Mouse (Mus musculus): ENCODE data around the gene Olfr99. TPM values are rescaled to one million over a fixed set of nuclear protein-coding genes. Genes with fewer than 3 reads are reported as not detected.

The Olfr99 gene
- total and polyA plus RNA-seq, 3 experiments: not detected

DNA sequence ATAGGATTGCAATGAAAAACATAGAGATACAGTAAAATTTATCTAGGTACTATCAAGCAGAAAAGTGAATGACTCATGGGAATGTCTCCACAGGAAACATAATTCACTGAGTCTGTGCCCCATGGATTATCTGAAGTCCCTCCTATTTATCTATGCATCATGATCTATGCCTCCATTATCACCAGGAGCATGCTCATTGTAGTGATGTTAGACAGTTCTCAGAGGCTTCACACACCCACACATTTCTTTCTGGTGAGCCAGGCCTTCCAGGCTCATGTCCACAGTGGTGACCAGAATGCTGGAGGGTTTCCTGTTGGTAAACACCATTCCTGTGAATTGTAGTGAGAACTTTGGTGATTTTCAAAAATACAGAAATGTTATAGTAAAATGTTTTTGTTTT is 6.7 kb downstream of the Olfr99 start:
- DNase-seq (ENCODE audit: low spot score) (no peak), ATAC-seq (ENCODE audit: extremely low read depth, insufficient number of reproducible peaks, low FRiP score, poor library complexity, severe bottlenecking) (no peak)
- no peak for TF ChIP-seq POLR2AphosphoS5 (IDR thresholded peaks at IDR 0.05; ENCODE audit: insufficient replicate concordance, low read depth, low read length)
- TF ChIP-seq TAL1 (conservative IDR thresholded peaks at IDR 0.05; ENCODE audit: low read depth, low read length): no peak
- TF ChIP-seq GATA1 (IDR thresholded peaks at IDR 0.05; ENCODE audit: borderline replicate concordance, low read length): no peak
- no peak for TF ChIP-seq CTCF (IDR thresholded peaks at IDR 0.05; ENCODE audit: low read depth, low read length)
- TF ChIP-seq GATA2 (IDR thresholded peaks at IDR 0.05; ENCODE audit: borderline replicate concordance, low read depth, low read length): no peak
- no peak overlapping the region for H3K4me3 ChIP-seq (ENCODE audit: low read depth, low read length)
- H3K36me3 ChIP-seq (replicated peaks): no peaks in the 10 kb centered on the region
- H3K27me3 ChIP-seq (ENCODE audit: insufficient read depth, low read length): no peaks in the 10 kb centered on the region
- no peaks in the 10 kb centered on the region for H3K4me1 ChIP-seq (ENCODE audit: insufficient read depth, low read depth, low read length)
- no peaks in the 10 kb centered on the region for H3K9me3 ChIP-seq (replicated peaks)

DNA sequence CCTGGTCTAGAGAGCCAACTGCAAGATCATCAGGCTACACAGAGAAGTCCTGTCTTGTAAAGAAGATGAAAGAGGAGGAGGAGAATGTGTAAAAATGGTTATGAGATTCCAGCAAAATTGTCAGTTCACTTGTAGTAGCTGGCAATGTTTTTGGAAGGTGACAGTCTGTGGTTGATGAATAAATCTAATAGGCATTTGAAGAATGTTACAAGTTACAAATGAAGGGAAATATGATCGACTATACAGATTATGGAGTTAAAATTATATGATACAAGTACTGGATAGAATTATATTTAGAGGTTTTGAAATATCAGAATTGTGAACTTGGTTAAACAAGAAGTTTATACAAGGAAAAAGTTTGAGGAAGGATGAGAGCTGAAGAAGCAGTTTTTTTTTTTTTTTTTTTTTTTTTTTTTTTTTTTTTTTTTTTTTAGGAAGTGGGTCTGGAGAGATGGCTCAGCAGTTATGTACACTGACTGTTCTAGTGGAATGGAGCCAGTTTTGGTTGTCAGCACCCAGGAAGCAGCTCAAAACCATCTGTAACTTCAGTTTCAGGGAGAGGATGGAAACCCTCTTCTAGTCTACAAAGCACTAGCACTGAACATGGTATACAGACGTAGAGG is 7.5 kb downstream of the Olfr99 start:
- Histone ChIP-seq H3K4me1 (ENCODE audit: insufficient read depth, low read depth, low read length) (no peaks in the 10 kb centered on the region), H3K9me3 (replicated peaks) (peaks cover 4% of the 10 kb centered on the region), H3K27me3 (ENCODE audit: insufficient read depth, low read length) (no peaks in the 10 kb centered on the region), H3K36me3 (replicated peaks) (no peaks in the 10 kb centered on the region), H3K4me3 (ENCODE audit: low read depth, low read length) (no peak overlapping the region)
- ATAC-seq (ENCODE audit: extremely low read depth, insufficient number of reproducible peaks, low FRiP score, poor library complexity, severe bottlenecking): no peak
- no peak for DNase-seq (ENCODE audit: low spot score)
- TF ChIP-seq POLR2AphosphoS5 (IDR thresholded peaks at IDR 0.05; ENCODE audit: insufficient replicate concordance, low read depth, low read length): no peak
- TF ChIP-seq GATA1 (IDR thresholded peaks at IDR 0.05; ENCODE audit: borderline replicate concordance, low read length): no peak
- no peak for TF ChIP-seq GATA2 (IDR thresholded peaks at IDR 0.05; ENCODE audit: borderline replicate concordance, low read depth, low read length)
- TF ChIP-seq CTCF (IDR thresholded peaks at IDR 0.05; ENCODE audit: low read depth, low read length): no peak
- TF ChIP-seq TAL1 (conservative IDR thresholded peaks at IDR 0.05; ENCODE audit: low read depth, low read length): no peak

DNA sequence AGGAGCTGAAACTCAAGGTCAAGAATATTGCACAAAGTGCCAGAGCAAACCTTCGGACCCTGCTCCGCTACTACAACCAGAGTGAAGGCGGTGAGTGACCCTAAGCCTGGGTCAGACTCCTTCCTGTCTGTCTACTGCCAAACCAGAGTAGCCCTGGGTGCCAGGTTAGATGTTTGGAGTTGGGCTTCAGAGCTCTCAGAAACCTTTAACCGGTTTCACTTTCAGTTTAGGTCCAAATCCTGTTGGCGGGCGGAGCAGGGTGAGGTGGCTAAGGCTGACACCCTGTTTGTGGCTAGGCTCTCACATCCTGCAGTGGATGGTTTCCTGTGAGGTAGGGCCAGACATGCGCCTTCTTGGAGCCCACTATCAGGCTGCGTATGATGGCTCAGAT is 12.6 kb downstream of the Olfr99 start:
- Histone ChIP-seq H3K9me3 (replicated peaks) (peaks cover 12% of the 10 kb centered on the region), H3K4me1 (ENCODE audit: insufficient read depth, low read depth, low read length) (no peaks in the 10 kb centered on the region), H3K4me3 (ENCODE audit: low read depth, low read length) (no peak overlapping the region), H3K27me3 (ENCODE audit: insufficient read depth, low read length) (no peaks in the 10 kb centered on the region), H3K36me3 (replicated peaks) (no peaks in the 10 kb centered on the region)
- no peak for DNase-seq (ENCODE audit: low spot score)
- no peak for ATAC-seq (ENCODE audit: extremely low read depth, insufficient number of reproducible peaks, low FRiP score, poor library complexity, severe bottlenecking)
- TF ChIP-seq CTCF (IDR thresholded peaks at IDR 0.05; ENCODE audit: low read depth, low read length) (no peak), GATA2 (IDR thresholded peaks at IDR 0.05; ENCODE audit: borderline replicate concordance, low read depth, low read length) (no peak), GATA1 (IDR thresholded peaks at IDR 0.05; ENCODE audit: borderline replicate concordance, low read length) (no peak), POLR2AphosphoS5 (IDR thresholded peaks at IDR 0.05; ENCODE audit: insufficient replicate concordance, low read depth, low read length) (no peak), TAL1 (conservative IDR thresholded peaks at IDR 0.05; ENCODE audit: low read depth, low read length) (no peak)

DNA sequence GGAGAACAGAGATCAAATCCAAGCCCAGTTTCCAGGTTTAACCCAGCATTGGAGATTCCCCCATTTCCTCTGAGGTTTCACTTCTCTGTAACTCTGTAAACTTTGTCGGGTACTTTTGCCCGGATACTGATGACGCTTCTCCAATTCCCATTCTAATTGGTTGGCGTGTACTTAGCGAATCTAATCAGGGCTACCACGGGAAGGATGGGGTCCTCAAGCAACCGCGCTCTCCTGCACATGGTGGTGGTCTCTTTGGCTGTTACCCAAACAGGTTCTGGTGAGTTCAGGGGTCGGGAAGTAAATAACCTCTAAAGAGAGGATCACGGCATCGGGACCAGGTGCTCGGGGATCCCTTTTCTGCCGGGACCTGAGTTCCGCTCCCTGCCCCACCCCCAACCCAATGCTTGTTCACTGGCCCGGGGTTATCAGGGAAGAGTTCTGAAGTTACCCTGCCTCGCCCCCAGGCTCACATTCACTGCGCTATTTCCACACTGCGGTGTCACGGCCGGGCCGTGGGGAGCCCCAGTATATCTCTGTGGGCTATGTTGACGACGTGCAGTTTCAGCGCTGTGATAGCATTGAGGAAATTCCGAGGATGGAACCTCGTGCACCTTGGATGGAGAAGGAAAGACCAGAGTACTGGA is 13.1 kb downstream of the Olfr99 start, which contains the start of gene H2-M3:
H2-M3 (plus strand) TSS at position 163 of the 644 bp plus-strand sequence.
- TF ChIP-seq POLR2AphosphoS5 (IDR thresholded peaks at IDR 0.05; ENCODE audit: insufficient replicate concordance, low read depth, low read length): no peak
- H3K4me3 ChIP-seq (ENCODE audit: low read depth, low read length): no peak within 1 kb of the TSS
- no peaks in the 10 kb centered on the region for H3K36me3 ChIP-seq (replicated peaks)
- no peak for DNase-seq (ENCODE audit: low spot score)
- ATAC-seq (ENCODE audit: extremely low read depth, insufficient number of reproducible peaks, low FRiP score, poor library complexity, severe bottlenecking): no peak; the same call in 1 of the 2 replicates
- peaks cover 12% of the 10 kb centered on the region for H3K9me3 ChIP-seq (replicated peaks)
- no peaks in the 10 kb centered on the region for H3K27me3 ChIP-seq (ENCODE audit: insufficient read depth, low read length)
- H3K4me1 ChIP-seq (ENCODE audit: insufficient read depth, low read depth, low read length): no peaks in the 10 kb centered on the region

DNA sequence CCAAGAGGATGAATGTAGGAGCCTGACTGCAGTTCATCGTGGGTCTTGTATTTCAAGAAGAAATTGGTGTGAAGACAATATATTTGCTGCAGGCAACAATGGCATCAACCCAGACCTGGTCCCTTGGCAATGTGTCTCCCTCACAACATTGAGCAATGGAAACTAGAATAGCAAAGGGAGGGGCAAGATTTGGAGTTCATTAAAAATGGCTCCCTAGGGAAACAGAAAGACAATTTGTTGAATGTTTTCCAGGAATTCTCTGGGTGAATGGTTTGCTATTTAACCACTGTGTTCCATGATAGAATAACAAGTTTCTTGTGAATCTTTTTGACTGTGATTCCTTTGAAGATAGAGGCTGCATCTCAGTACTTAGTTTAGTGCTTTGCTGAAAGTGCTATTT is 19.6 kb downstream of the Olfr99 start, which contains the start of gene Olfr98:
Olfr98 (minus strand) TSS at position 124 of the 400 bp plus-strand sequence.
- TF ChIP-seq CTCF (IDR thresholded peaks at IDR 0.05; ENCODE audit: low read depth, low read length) (no peak), TAL1 (conservative IDR thresholded peaks at IDR 0.05; ENCODE audit: low read depth, low read length) (no peak), GATA1 (IDR thresholded peaks at IDR 0.05; ENCODE audit: borderline replicate concordance, low read length) (no peak), GATA2 (IDR thresholded peaks at IDR 0.05; ENCODE audit: borderline replicate concordance, low read depth, low read length) (no peak), POLR2AphosphoS5 (IDR thresholded peaks at IDR 0.05; ENCODE audit: insufficient replicate concordance, low read depth, low read length) (no peak)
- no peak for ATAC-seq (ENCODE audit: extremely low read depth, insufficient number of reproducible peaks, low FRiP score, poor library complexity, severe bottlenecking)
- Histone ChIP-seq H3K4me1 (ENCODE audit: insufficient read depth, low read depth, low read length) (no peaks in the 10 kb centered on the region), H3K36me3 (replicated peaks) (no peaks in the 10 kb centered on the region), H3K4me3 (ENCODE audit: low read depth, low read length) (no peak within 1 kb of the TSS), H3K27me3 (ENCODE audit: insufficient read depth, low read length) (no peaks in the 10 kb centered on the region), H3K9me3 (replicated peaks) (no peaks in the 10 kb centered on the region)
- DNase-seq (ENCODE audit: low spot score): no peak

DNA sequence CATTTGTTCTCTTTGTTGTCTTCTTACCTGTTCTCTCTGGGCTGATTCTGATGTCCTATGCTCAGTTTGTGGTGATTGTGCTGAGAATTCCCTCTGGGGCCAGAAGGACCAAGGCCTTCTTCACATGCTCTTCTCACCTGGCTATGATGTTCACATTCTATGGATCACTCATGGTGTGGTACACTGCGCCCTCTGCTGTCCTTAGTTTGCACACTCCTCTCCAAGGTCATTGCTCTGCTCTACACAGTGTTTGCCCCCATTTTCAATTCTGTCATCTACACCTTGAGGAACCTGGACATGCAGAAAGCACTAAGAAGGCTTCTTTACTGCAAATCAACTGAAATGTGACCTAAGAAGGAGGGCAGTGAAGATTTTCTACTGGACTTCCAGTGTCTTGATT is 32.7 kb downstream of the Olfr99 start:
- TF ChIP-seq CTCF (IDR thresholded peaks at IDR 0.05; ENCODE audit: low read depth, low read length): no peak
- no peak for TF ChIP-seq GATA1 (IDR thresholded peaks at IDR 0.05; ENCODE audit: borderline replicate concordance, low read length)
- TF ChIP-seq TAL1 (conservative IDR thresholded peaks at IDR 0.05; ENCODE audit: low read depth, low read length): no peak
- TF ChIP-seq GATA2 (IDR thresholded peaks at IDR 0.05; ENCODE audit: borderline replicate concordance, low read depth, low read length): no peak
- no peak for TF ChIP-seq POLR2AphosphoS5 (IDR thresholded peaks at IDR 0.05; ENCODE audit: insufficient replicate concordance, low read depth, low read length)
- no peak overlapping the region for H3K4me3 ChIP-seq (ENCODE audit: low read depth, low read length)
- H3K4me1 ChIP-seq (ENCODE audit: insufficient read depth, low read depth, low read length): no peaks in the 10 kb centered on the region
- ATAC-seq (ENCODE audit: extremely low read depth, insufficient number of reproducible peaks, low FRiP score, poor library complexity, severe bottlenecking) (no peak), DNase-seq (ENCODE audit: low spot score) (no peak)
- no peaks in the 10 kb centered on the region for H3K36me3 ChIP-seq (replicated peaks)
- no peaks in the 10 kb centered on the region for H3K27me3 ChIP-seq (ENCODE audit: insufficient read depth, low read length)
- no peaks in the 10 kb centered on the region for H3K9me3 ChIP-seq (replicated peaks)

Data from G1E (cell line).